Mouse (Mus musculus): ENCODE results near the gene Hsh2d.

Hsh2d gene

GRCm38 (mm10) chr8:72189417-72190214, at the start of gene Hsh2d:
TSS of gene Hsh2d (plus strand) at chr8:72189638.
- DNase-seq (ENCODE audit: low read depth, low spot score), result peak; percentile 88
- H3K27me3 ChIP-seq (ENCODE audit: control insufficient read depth, insufficient read depth, low read length, poor library complexity, severe bottlenecking), result no peaks in the 10 kb centered on the region
- H3K36me3 ChIP-seq (ENCODE audit: control insufficient read depth, insufficient read depth, low read length, poor library complexity, severe bottlenecking), result peaks cover 5% of the 10 kb centered on the region

- H3K36me3 ChIP-seq (ENCODE audit: control insufficient read depth, insufficient read depth, low read length, poor library complexity, severe bottlenecking), result peaks cover 47% of the 10 kb centered on the region
- no peaks in the 10 kb centered on the region for H3K27me3 ChIP-seq (ENCODE audit: control insufficient read depth, insufficient read depth, low read length, poor library complexity, severe bottlenecking)
- no peak for DNase-seq (ENCODE audit: low read depth, low spot score)
Observed at GRCm38 (mm10) chr8:72143256-72143824, 46.1 kb upstream of the Hsh2d start.

GRCm38 (mm10) chr8:72144345-72144975, 45.0 kb upstream of the Hsh2d start:
- DNase-seq (ENCODE audit: low read depth, low spot score), result no peak
- H3K36me3 ChIP-seq (ENCODE audit: control insufficient read depth, insufficient read depth, low read length, poor library complexity, severe bottlenecking), result peaks cover 45% of the 10 kb centered on the region
- no peaks in the 10 kb centered on the region for H3K27me3 ChIP-seq (ENCODE audit: control insufficient read depth, insufficient read depth, low read length, poor library complexity, severe bottlenecking)

GRCm38 (mm10) chr8:72145511-72145910, 43.9 kb upstream of the Hsh2d start:
- no peaks in the 10 kb centered on the region for H3K27me3 ChIP-seq (ENCODE audit: control insufficient read depth, insufficient read depth, low read length, poor library complexity, severe bottlenecking)
- peaks cover 49% of the 10 kb centered on the region for H3K36me3 ChIP-seq (ENCODE audit: control insufficient read depth, insufficient read depth, low read length, poor library complexity, severe bottlenecking)
- no peak for DNase-seq (ENCODE audit: low read depth, low spot score)

GRCm38 (mm10) chr8:72146056-72146455, 43.4 kb upstream of the Hsh2d start:
- H3K27me3 ChIP-seq (ENCODE audit: control insufficient read depth, insufficient read depth, low read length, poor library complexity, severe bottlenecking), result no peaks in the 10 kb centered on the region
- H3K36me3 ChIP-seq (ENCODE audit: control insufficient read depth, insufficient read depth, low read length, poor library complexity, severe bottlenecking), result peaks cover 47% of the 10 kb centered on the region
- DNase-seq (ENCODE audit: low read depth, low spot score), result no peak

GRCm38 (mm10) chr8:72146556-72146955, 42.9 kb upstream of the Hsh2d start:
- peaks cover 50% of the 10 kb centered on the region for H3K36me3 ChIP-seq (ENCODE audit: control insufficient read depth, insufficient read depth, low read length, poor library complexity, severe bottlenecking)
- no peak for DNase-seq (ENCODE audit: low read depth, low spot score)
- no peaks in the 10 kb centered on the region for H3K27me3 ChIP-seq (ENCODE audit: control insufficient read depth, insufficient read depth, low read length, poor library complexity, severe bottlenecking)

- no peak for DNase-seq (ENCODE audit: low read depth, low spot score)
- H3K27me3 ChIP-seq (ENCODE audit: control insufficient read depth, insufficient read depth, low read length, poor library complexity, severe bottlenecking), result no peaks in the 10 kb centered on the region
- H3K36me3 ChIP-seq (ENCODE audit: control insufficient read depth, insufficient read depth, low read length, poor library complexity, severe bottlenecking), result peaks cover 50% of the 10 kb centered on the region
Observed at GRCm38 (mm10) chr8:72147266-72147665, 42.2 kb upstream of the Hsh2d start.

- no peak for DNase-seq (ENCODE audit: low read depth, low spot score)
- Histone ChIP-seq H3K27me3 (ENCODE audit: control insufficient read depth, insufficient read depth, low read length, poor library complexity, severe bottlenecking) (no peaks in the 10 kb centered on the region), H3K36me3 (ENCODE audit: control insufficient read depth, insufficient read depth, low read length, poor library complexity, severe bottlenecking) (peaks cover 46% of the 10 kb centered on the region)
Observed at GRCm38 (mm10) chr8:72149056-72149455, 40.4 kb upstream of the Hsh2d start.

- H3K27me3 ChIP-seq (ENCODE audit: control insufficient read depth, insufficient read depth, low read length, poor library complexity, severe bottlenecking), result no peaks in the 10 kb centered on the region
- peak; percentile 32 for DNase-seq (ENCODE audit: low read depth, low spot score)
- peaks cover 34% of the 10 kb centered on the region for H3K36me3 ChIP-seq (ENCODE audit: control insufficient read depth, insufficient read depth, low read length, poor library complexity, severe bottlenecking)
Observed at GRCm38 (mm10) chr8:72151418-72152078, 37.9 kb upstream of the Hsh2d start.

- peaks cover 18% of the 10 kb centered on the region for H3K36me3 ChIP-seq (ENCODE audit: control insufficient read depth, insufficient read depth, low read length, poor library complexity, severe bottlenecking)
- H3K27me3 ChIP-seq (ENCODE audit: control insufficient read depth, insufficient read depth, low read length, poor library complexity, severe bottlenecking), result no peaks in the 10 kb centered on the region
- no peak for DNase-seq (ENCODE audit: low read depth, low spot score)
Observed at GRCm38 (mm10) chr8:72153382-72153781, 36.1 kb upstream of the Hsh2d start.

- no peak for DNase-seq (ENCODE audit: low read depth, low spot score)
- peaks cover 3% of the 10 kb centered on the region for H3K36me3 ChIP-seq (ENCODE audit: control insufficient read depth, insufficient read depth, low read length, poor library complexity, severe bottlenecking)
- no peaks in the 10 kb centered on the region for H3K27me3 ChIP-seq (ENCODE audit: control insufficient read depth, insufficient read depth, low read length, poor library complexity, severe bottlenecking)
Observed at GRCm38 (mm10) chr8:72158096-72158495, 31.3 kb upstream of the Hsh2d start.

- H3K36me3 ChIP-seq (ENCODE audit: control insufficient read depth, insufficient read depth, low read length, poor library complexity, severe bottlenecking), result no peaks in the 10 kb centered on the region; the same call in 1 of the 2 replicates
- no peak for DNase-seq (ENCODE audit: low read depth, low spot score)
- no peaks in the 10 kb centered on the region for H3K27me3 ChIP-seq (ENCODE audit: control insufficient read depth, insufficient read depth, low read length, poor library complexity, severe bottlenecking)
Observed at GRCm38 (mm10) chr8:72158726-72159125, 30.7 kb upstream of the Hsh2d start.

- no peaks in the 10 kb centered on the region for H3K27me3 ChIP-seq (ENCODE audit: control insufficient read depth, insufficient read depth, low read length, poor library complexity, severe bottlenecking)
- H3K36me3 ChIP-seq (ENCODE audit: control insufficient read depth, insufficient read depth, low read length, poor library complexity, severe bottlenecking), result no peaks in the 10 kb centered on the region; the same call in 1 of the 2 replicates
- DNase-seq (ENCODE audit: low read depth, low spot score), result peak; percentile 48
Observed at GRCm38 (mm10) chr8:72160007-72160406, 29.4 kb upstream of the Hsh2d start.

GRCm38 (mm10) chr8:72160707-72161697, 28.4 kb upstream of the Hsh2d start, which contains the start of gene Rab8a:
TSS of gene Rab8a (plus strand) at chr8:72161200.
- no peaks in the 10 kb centered on the region for H3K27me3 ChIP-seq (ENCODE audit: control insufficient read depth, insufficient read depth, low read length, poor library complexity, severe bottlenecking)
- H3K36me3 ChIP-seq (ENCODE audit: control insufficient read depth, insufficient read depth, low read length, poor library complexity, severe bottlenecking), result no peaks in the 10 kb centered on the region; the same call in 1 of the 2 replicates
- peak; percentile 100 for DNase-seq (ENCODE audit: low read depth, low spot score)
